Mouse (Mus musculus) left cerebral cortex, postnatal 14 days (tissue): Measurements from ENCODE around the gene Hs6st1. TPM values are rescaled to one million over a fixed set of nuclear protein-coding genes. Genes with fewer than 3 reads are reported as not detected.
A peak's percentile ranks its signal among the peaks of the same experiment; 100 is the strongest.

Experiments
- DNase-seq, 2 experiments: peaks; one replicate each; pipeline ENCODE4 v3.0.0; 2021 to 2022; ENCODE audit warnings: low spot score in 2 of 2, mixed read lengths in 1 of 2
- intact Hi-C: fragments of 180-260 bp; cut with DNase I; formaldehyde crosslinking; loops from one replicate; pipeline ENCODE4 v1.15.1; 2025
- microRNA-seq, 2 experiments: library from miRNA; unstranded; fragments of <30 nt; microRNA quantifications; one replicate each; pipeline ENCODE4 v1.2.0; 2022
- total RNA-seq, 2 experiments: library from RNA; stranded (reverse); gene quantifications; 2 replicates each; pipeline ENCODE4 v1.2.3; 2021

Hs6st1 gene
- total RNA-seq, 2 experiments from 2014 or later: 73.1 to 77.7 TPM

DNA sequence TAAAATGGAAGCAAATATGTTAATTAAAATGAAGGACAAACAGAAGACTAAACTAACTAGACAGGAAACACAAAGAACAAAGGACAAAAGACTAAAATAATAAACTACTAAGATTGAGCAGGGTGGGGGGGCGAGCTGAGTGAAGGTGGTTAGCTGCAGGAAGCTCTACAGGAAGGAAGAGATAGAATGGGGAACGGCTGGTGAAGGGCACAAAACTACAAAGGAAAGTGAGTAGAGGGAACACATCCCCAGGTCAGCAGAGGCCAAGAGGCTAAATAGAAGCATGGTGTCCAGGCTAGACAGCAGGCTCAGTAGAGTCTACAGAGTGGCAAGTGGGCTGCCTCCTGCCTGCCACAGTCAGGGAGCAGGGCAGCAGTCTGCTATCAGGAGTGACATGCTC lies 80.6 kb downstream of the Hs6st1 start:
- DNase-seq: no peak
- intact Hi-C loops: loop anchor here (5.0 kb wide), 1 partner anchor 128 kb away; no protein-coding TSS in a partner anchor

DNA sequence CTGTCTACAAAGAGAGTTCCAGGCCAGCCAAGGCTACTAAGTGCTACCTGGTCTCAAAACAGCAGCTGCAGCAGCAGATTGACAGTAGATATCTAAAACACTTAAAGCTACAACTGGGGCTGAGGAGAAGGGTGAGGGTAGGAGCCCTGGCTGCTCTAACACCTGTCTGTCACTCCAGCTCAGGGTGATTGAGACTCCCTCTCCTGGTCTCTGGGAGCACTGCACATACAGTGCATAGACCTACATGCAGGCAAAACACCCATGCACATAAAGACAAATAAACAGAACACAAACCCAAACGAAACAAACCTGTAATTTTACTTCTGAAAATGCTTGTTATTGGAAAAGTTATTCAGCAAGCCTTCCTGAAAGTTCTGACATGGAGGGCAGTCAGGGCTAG lies 81.2 kb downstream of the Hs6st1 start:
- peak in 1 of 2 experiments; percentile 29 for DNase-seq
- intact Hi-C loops: loop anchor here (5.0 kb wide), 1 partner anchor 128 kb away; no protein-coding TSS in a partner anchor

Small RNA genes within 50 kb of the gene (microRNA-seq; reads per million reads assigned to microRNA genes)
- gene Mir6897: 8.8 to 10.3 reads per million in 2 experiments

Other genes with a start within 250 kb of the Hs6st1 start
- 10 to 100 TPM; 40.8 to 47.3 TPM for gene Uggt1, start 176.3 kb downstream of the Hs6st1 start, total RNA-seq
- gene Neurl3, start 206.3 kb downstream of the Hs6st1 start, total RNA-seq: under 1 TPM; 0.26 to 0.61 TPM
- 10 to 100 TPM; 14.7 to 16.9 TPM for gene Arid5a, start 239.3 kb downstream of the Hs6st1 start, total RNA-seq